Mouse (Mus musculus) midbrain, embryonic 11.5 days (tissue): ENCODE measurements around the gene Zbtb8a. TPM values are rescaled to one million over a fixed set of nuclear protein-coding genes. Genes with fewer than 3 reads are reported as not detected.

Source experiments
- ATAC-seq: fragments of 200-750 bp; cut with Nextera tagmentation; 2 replicates; pipeline ENCODE4 v1.8.0; 2017; ENCODE audit warnings: moderate TSS enrichment, moderate library complexity; ENCODE audit not compliant: low FRiP score
- DNase-seq: peaks from one replicate; pipeline ENCODE4 v3.0.0; 2015; ENCODE audit warnings: low spot score; ENCODE audit errors: missing footprints
- H3K27ac ChIP-seq: fragments of 300-500 bp; sonication (generic); 2 replicates; pipeline ENCODE4 v1.5.1; 2014; ENCODE audit warnings: low read depth, low read length
- H3K27me3 ChIP-seq: fragments of 300-500 bp; sonication (generic); 2 replicates; pipeline ENCODE4 v1.6.1; 2014; ENCODE audit warnings: mild to moderate bottlenecking, low read length, moderate library complexity, mixed read lengths; ENCODE audit not compliant: control insufficient read depth, insufficient read depth
- H3K36me3 ChIP-seq: fragments of 300-500 bp; sonication (generic); 2 replicates; pipeline ENCODE4 v1.6.1; 2014; ENCODE audit warnings: mild to moderate bottlenecking, low read length, moderate library complexity, mixed read lengths; ENCODE audit not compliant: control insufficient read depth, insufficient read depth
- H3K4me1 ChIP-seq: fragments of 300-500 bp; sonication (generic); 2 replicates; pipeline ENCODE4 v1.6.1; 2014; ENCODE audit warnings: low read length; ENCODE audit not compliant: control insufficient read depth, insufficient read depth
- H3K4me2 ChIP-seq: fragments of 300-500 bp; sonication (generic); 2 replicates; pipeline ENCODE4 v1.6.1; 2014; ENCODE audit warnings: mild to moderate bottlenecking, moderate library complexity
- H3K4me3 ChIP-seq: fragments of 300-500 bp; sonication (generic); 2 replicates; pipeline ENCODE4 v1.5.1; 2014; ENCODE audit warnings: low read depth, low read length
- H3K9ac ChIP-seq: fragments of 300-500 bp; sonication (generic); 2 replicates; pipeline ENCODE4 v1.6.1; 2014; ENCODE audit warnings: low read length
- H3K9me3 ChIP-seq: fragments of 300-500 bp; sonication (generic); 2 replicates; pipeline ENCODE4 v1.6.1; 2016; ENCODE audit warnings: low read length; ENCODE audit not compliant: control insufficient read depth
- WGBS: fragments of 180-500 bp; shearing (Covaris S2); extraction: QIAGEN DNeasy Blood & Tissue Kit; methylation state at CpG from one replicate; pipeline ENCODE4 v1.1.7; 2014; 5-methylcytosine and 5-hydroxymethylcytosine counted together
- polyA plus RNA-seq: library from polyadenylated mRNA; unstranded; fragments of >200 nt; fragmentation: Nextera tagmentation; extraction: Ambion mirVana; gene quantifications from 2 replicates; pipeline ENCODE4 v1.2.1, GENCODE M21; 2014

Gene Zbtb8a
- polyA plus RNA-seq, 1 experiment from 2014 or later = 6.7 TPM

- ATAC-seq (no peak), DNase-seq (no peak)
- no peaks in the 10 kb centered on the region for H3K27me3 ChIP-seq
- H3K4me2 ChIP-seq = no peak overlapping the region
- H3K4me1 ChIP-seq = no peaks in the 10 kb centered on the region
- no peak overlapping the region for H3K27ac ChIP-seq
- 92% methylated on average over 12 of the region's 12 CpGs for WGBS
- H3K9ac ChIP-seq = no peak overlapping the region
- H3K9me3 ChIP-seq = no peaks in the 10 kb centered on the region
- H3K36me3 ChIP-seq = no peaks in the 10 kb centered on the region
- no peak overlapping the region for H3K4me3 ChIP-seq
These were observed 24.7 kb downstream of the Zbtb8a start for GRCm38 (mm10) chr4:129353176-129353575.

GRCm38 (mm10) chr4:129351111-129351510 is 26.8 kb downstream of the Zbtb8a start:
- Histone ChIP-seq H3K36me3 (no peaks in the 10 kb centered on the region), H3K4me1 (no peaks in the 10 kb centered on the region), H3K9ac (no peak overlapping the region), H3K4me2 (no peak overlapping the region), H3K27me3 (no peaks in the 10 kb centered on the region), H3K4me3 (no peak overlapping the region), H3K9me3 (no peaks in the 10 kb centered on the region), H3K27ac (no peak overlapping the region)
- DNase-seq (no peak), ATAC-seq (no peak)
- 74% methylated on average over 6 of the region's 6 CpGs for WGBS

DNA sequence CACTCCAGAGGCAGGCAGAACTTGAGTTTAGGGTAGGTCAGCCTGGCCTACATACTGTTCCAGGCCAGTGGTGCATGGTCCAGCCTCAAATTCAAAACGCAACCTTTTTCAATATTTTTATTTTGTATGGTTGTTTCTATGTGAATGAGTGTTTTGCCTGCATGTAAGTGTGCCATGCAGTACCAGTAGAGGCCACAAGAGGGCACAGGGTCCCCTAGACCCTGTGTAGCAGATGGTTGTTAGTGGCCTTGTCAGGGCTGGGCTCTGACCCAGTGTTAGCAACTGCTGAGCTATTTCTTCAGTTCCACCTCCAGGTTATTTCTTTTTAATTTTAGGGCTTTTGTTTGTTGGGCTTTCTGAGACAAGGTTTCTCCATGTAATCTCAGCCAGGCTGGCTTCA is 27.3 kb downstream of the Zbtb8a start:
- peak; percentile 68; the same call in 1 of the 2 replicates for ATAC-seq
- peak; percentile 97 for DNase-seq
- H3K4me2 ChIP-seq = no peak overlapping the region
- no peaks in the 10 kb centered on the region for H3K36me3 ChIP-seq
- no peaks in the 10 kb centered on the region for H3K4me1 ChIP-seq
- no peak overlapping the region for H3K4me3 ChIP-seq
- no peaks in the 10 kb centered on the region for H3K27me3 ChIP-seq
- no peak overlapping the region for H3K27ac ChIP-seq
- no peak overlapping the region for H3K9ac ChIP-seq
- 11% methylated on average over 1 of the region's 1 CpGs for WGBS
- no peaks in the 10 kb centered on the region for H3K9me3 ChIP-seq

DNA sequence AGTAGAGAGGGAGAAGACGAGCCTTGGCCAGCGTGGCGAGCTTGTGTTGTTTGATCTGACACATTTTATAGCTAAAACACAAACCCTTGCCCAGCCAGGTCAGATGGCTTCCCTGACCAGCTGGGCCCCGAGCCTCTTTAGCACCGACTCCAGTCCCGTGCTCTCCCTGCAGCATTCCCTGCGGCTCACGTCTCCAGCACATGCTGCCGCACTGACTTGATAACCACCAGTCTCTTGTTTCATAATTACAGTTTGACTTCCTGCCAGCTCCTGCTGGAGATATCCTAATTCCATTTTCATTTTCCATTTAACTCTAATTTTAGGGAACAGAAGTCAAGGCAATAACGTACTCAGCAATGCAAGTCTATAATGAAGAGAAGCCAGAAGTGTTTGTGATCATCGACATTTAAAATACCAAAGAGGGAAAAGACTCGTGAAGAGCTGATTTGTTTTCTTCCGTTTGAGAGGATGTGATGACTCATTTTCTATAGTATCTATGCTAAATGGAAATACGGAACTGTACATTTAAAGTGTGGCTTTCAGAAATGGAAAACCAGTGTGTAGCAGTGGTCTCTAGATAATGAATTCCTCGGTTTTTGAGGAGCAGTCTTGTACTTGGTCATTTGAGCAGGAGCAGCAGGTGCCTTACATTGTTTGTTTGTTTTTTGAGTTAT is 31.3 kb downstream of the Zbtb8a start:
- Histone ChIP-seq H3K27me3 (no peaks in the 10 kb centered on the region), H3K9me3 (no peaks in the 10 kb centered on the region), H3K9ac (no peak overlapping the region), H3K36me3 (peaks cover 11% of the 10 kb centered on the region), H3K27ac (no peak overlapping the region), H3K4me3 (no peak overlapping the region), H3K4me2 (no peak overlapping the region), H3K4me1 (no peaks in the 10 kb centered on the region)
- ATAC-seq (no peak), DNase-seq (no peak)
- 92% methylated on average over 15 of the region's 15 CpGs for WGBS

DNA sequence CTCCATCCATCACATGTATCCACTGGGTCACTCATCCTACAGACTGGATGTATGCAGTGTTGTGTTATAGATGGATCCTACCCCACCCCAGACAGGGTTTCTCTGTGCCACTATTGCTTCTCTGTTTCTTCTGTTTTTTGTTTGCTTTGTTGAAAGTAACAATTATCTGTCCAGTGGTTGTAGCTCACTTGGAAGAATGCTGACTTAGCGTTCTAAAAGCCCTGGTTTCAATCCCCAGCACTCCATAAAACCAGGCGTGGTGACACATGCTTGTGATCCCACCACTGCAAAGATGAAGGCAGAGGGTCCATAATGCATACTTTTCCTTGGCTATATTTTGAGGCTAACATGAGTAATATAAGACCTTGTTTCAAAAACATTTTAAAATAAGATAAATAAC is 35.2 kb downstream of the Zbtb8a start:
- Histone ChIP-seq H3K4me1 (no peaks in the 10 kb centered on the region), H3K9me3 (no peaks in the 10 kb centered on the region), H3K9ac (no peak overlapping the region), H3K27ac (no peak overlapping the region), H3K4me2 (no peak overlapping the region), H3K36me3 (peaks cover 11% of the 10 kb centered on the region), H3K27me3 (no peaks in the 10 kb centered on the region), H3K4me3 (no peak overlapping the region)
- 94% methylated on average over 2 of the region's 2 CpGs for WGBS
- ATAC-seq = no peak
- DNase-seq = no peak

- Histone ChIP-seq H3K36me3 (peaks cover 11% of the 10 kb centered on the region), H3K4me3 (no peak overlapping the region), H3K27me3 (no peaks in the 10 kb centered on the region), H3K9me3 (no peaks in the 10 kb centered on the region), H3K9ac (no peak overlapping the region), H3K4me1 (no peaks in the 10 kb centered on the region), H3K4me2 (no peak overlapping the region), H3K27ac (no peak overlapping the region)
- DNase-seq = no peak
- ATAC-seq = no peak
- WGBS = 96% methylated on average over 1 of the region's 1 CpGs
These were observed 36.0 kb downstream of the Zbtb8a start for GRCm38 (mm10) chr4:129341888-129342287.

- 0 out of 2 replicates have a peak, but pooled peaks cover 3% of the 10 kb centered on the region for H3K4me1 ChIP-seq
- no peak overlapping the region for H3K4me2 ChIP-seq
- H3K9me3 ChIP-seq = no peaks in the 10 kb centered on the region
- H3K9ac ChIP-seq = no peak overlapping the region
- H3K36me3 ChIP-seq = peaks cover 11% of the 10 kb centered on the region
- no peak overlapping the region for H3K27ac ChIP-seq
- ATAC-seq (no peak), DNase-seq (no peak)
- 96% methylated on average over 3 of the region's 3 CpGs for WGBS
- H3K27me3 ChIP-seq = no peaks in the 10 kb centered on the region
- no peak overlapping the region for H3K4me3 ChIP-seq
These were observed 38.2 kb downstream of the Zbtb8a start for GRCm38 (mm10) chr4:129339743-129340142.

- Histone ChIP-seq H3K4me3 (peak overlapping the region; percentile 97), H3K4me1 (peaks cover 27% of the 10 kb centered on the region), H3K27me3 (no peaks in the 10 kb centered on the region), H3K9ac (peak overlapping the region; percentile 88), H3K4me2 (peak overlapping the region; percentile 87), H3K27ac (peak overlapping the region; percentile 99), H3K9me3 (no peaks in the 10 kb centered on the region), H3K36me3 (no peaks in the 10 kb centered on the region; the same call in 1 of the 2 replicates)
- no peak for ATAC-seq
- WGBS = 55% methylated on average over 14 of the region's 14 CpGs
- DNase-seq = peak; percentile 89
These were observed 41.6 kb downstream of the Zbtb8a start for GRCm38 (mm10) chr4:129336291-129336690.

GRCm38 (mm10) chr4:129335216-129336074 is 42.5 kb downstream of the Zbtb8a start, which contains the start of the genes Rbbp4 and Zbtb8os:
Rbbp4 (minus strand) TSS chr4:129335370.
Zbtb8os (plus strand) TSS chr4:129335695.
- ATAC-seq = peak; percentile 98
- H3K4me2 ChIP-seq = peak within 1 kb of the TSS; percentile 87
- H3K36me3 ChIP-seq = no peaks in the 10 kb centered on the region
- H3K9ac ChIP-seq = peak within 1 kb of the TSS; percentile 98
- H3K27me3 ChIP-seq = no peaks in the 10 kb centered on the region
- DNase-seq = peak; percentile 100
- H3K27ac ChIP-seq = peak within 1 kb of the TSS; percentile 99
- H3K9me3 ChIP-seq = no peaks in the 10 kb centered on the region
- H3K4me3 ChIP-seq = peak within 1 kb of the TSS; percentile 97
- H3K4me1 ChIP-seq = peaks cover 29% of the 10 kb centered on the region
- under 1% methylated on average over 64 of the region's 73 CpGs for WGBS
